Mouse (Mus musculus): ENCODE data around the gene Olfr1320. TPM values are rescaled to one million over a fixed set of nuclear protein-coding genes. Genes with fewer than 3 reads are reported as not detected.

Olfr1320 gene
- polyA plus RNA-seq (2012; rRNA removed): not detected in 2 replicates

DNA sequence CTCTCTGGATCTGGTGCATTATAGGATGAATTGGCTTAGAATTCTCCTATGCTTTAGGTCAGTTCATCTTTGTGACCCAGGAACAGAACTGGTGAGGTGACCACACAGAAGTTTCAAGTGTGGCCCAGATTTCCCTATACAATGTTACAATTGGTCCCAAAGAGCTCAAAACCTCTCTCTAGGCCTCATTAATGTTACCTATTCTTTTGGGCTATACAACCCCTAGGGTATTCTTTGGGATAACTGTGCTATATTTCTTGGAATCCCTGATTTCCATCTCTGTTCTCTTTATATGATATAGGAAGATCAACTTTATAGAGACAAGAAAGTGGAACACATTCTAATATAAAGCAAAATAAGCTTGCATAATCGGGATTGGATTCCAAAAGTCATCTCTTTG lies at the start of gene Olfr1320:
Olfr1320 (plus strand) TSS at position 301 of the 400 bp plus-strand sequence.

Other genes starting within 250 kb of the Olfr1320 start
- 1.6 and 4.4 TPM in 2 replicates for gene Arhgap36, start 208.4 kb upstream of the Olfr1320 start, polyA plus RNA-seq (2012; rRNA removed)
- not detected in 2 replicates for gene Olfr1321, start 62.7 kb downstream of the Olfr1320 start, polyA plus RNA-seq (2012; rRNA removed)
- 3.9 and 4.5 TPM in 2 replicates for gene Igsf1, start 125.4 kb downstream of the Olfr1320 start, polyA plus RNA-seq (2012; rRNA removed)
- gene Olfr1322, start 219.2 kb downstream of the Olfr1320 start, polyA plus RNA-seq (2012; rRNA removed): not detected in 2 replicates